Mouse (Mus musculus) liver, embryonic 15.5 days (tissue): ENCODE results near the gene Cdh13. TPM values are rescaled to one million over a fixed set of nuclear protein-coding genes. Genes with fewer than 3 reads are reported as not detected.

Experiments used
- ATAC-seq: fragments of 200-750 bp; cut with Nextera tagmentation; 2 replicates; pipeline ENCODE4 v1.8.0; 2017; ENCODE audit warnings: moderate number of reproducible peaks, mild to moderate bottlenecking, moderate library complexity; ENCODE audit not compliant: insufficient read depth
- H3K27ac ChIP-seq: fragments of 300-500 bp; sonication (generic); replicated peaks from 2 replicates; pipeline ENCODE4 v1.5.1; 2015; ENCODE audit warnings: mild to moderate bottlenecking, inconsistent platforms
- H3K27me3 ChIP-seq: fragments of 300-500 bp; sonication (generic); 2 replicates; pipeline ENCODE4 v1.6.1; 2015; ENCODE audit warnings: mild to moderate bottlenecking, inconsistent platforms
- H3K36me3 ChIP-seq: fragments of 300-500 bp; sonication (generic); replicated peaks from 2 replicates; pipeline ENCODE4 v1.6.1; 2015; ENCODE audit warnings: moderate library complexity, mild to moderate bottlenecking, inconsistent platforms
- H3K4me1 ChIP-seq: fragments of 300-500 bp; sonication (generic); replicated peaks from 2 replicates; pipeline ENCODE4 v1.6.1; 2015; ENCODE audit warnings: inconsistent platforms
- H3K4me2 ChIP-seq: fragments of 300-500 bp; sonication (generic); 2 replicates; pipeline ENCODE4 v1.6.1; 2015; ENCODE audit warnings: moderate library complexity, mild to moderate bottlenecking, inconsistent platforms
- H3K4me3 ChIP-seq: fragments of 300-500 bp; sonication (generic); replicated peaks from 2 replicates; pipeline ENCODE4 v1.5.1; 2015; ENCODE audit warnings: mild to moderate bottlenecking, inconsistent platforms
- H3K9ac ChIP-seq: fragments of 300-500 bp; sonication (generic); 2 replicates; pipeline ENCODE4 v1.6.1; 2015; ENCODE audit warnings: moderate library complexity, mild to moderate bottlenecking, inconsistent platforms
- H3K9me3 ChIP-seq: fragments of 300-500 bp; sonication (generic); replicated peaks from 2 replicates; pipeline ENCODE4 v1.6.1; 2016; ENCODE audit warnings: inconsistent platforms
- WGBS: fragments of 180-500 bp; shearing (Covaris S2); methylation state at CpG from one replicate; pipeline ENCODE4 v1.1.7; 2015; ENCODE audit warnings: mixed read lengths; ENCODE audit not compliant: insufficient replicate concordance; 5-methylcytosine and 5-hydroxymethylcytosine counted together
- polyA plus RNA-seq: library from polyadenylated mRNA; unstranded; fragments of >200 nt; fragmentation: Nextera tagmentation; extraction: Ambion mirVana; gene quantifications from 2 replicates; pipeline ENCODE4 v1.2.1, GENCODE M21; 2015

The Cdh13 gene
- polyA plus RNA-seq, 1 experiment from 2014 or later = 0.56 TPM

DNA sequence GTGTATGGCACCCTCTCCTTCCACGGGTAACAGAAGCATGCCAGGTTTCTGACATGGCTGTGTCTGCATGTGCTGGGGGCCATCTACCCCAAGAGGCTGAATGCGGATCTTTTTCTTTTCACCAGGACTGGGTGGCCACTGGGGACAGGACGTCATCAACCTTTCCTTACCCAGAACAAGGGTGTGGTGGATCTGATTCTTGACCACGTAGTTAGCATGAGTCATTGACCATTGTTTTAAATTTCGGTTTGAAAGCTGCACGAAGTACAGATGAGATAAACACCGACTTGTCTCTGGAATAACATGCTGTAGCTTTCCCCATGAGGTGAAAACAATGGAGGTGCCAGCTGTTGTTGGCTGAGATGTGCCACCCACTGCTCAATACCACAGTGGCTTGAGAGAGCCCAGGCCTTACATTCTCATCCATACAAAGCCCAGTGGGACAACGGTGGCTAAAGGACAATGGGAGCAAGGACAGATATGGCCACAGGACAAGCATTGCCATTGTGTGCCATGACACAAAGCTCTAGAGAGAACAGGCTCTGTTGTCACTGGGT lies 161.2 kb downstream of the Cdh13 start:
- no peaks in the 10 kb centered on the region for H3K27me3 ChIP-seq
- H3K36me3 ChIP-seq = no peaks in the 10 kb centered on the region
- 0 out of 2 replicates have a peak, but pooled peaks cover 4% of the 10 kb centered on the region for H3K9me3 ChIP-seq
- no peak overlapping the region for H3K27ac ChIP-seq
- no peak overlapping the region for H3K9ac ChIP-seq
- H3K4me2 ChIP-seq = no peak overlapping the region
- H3K4me1 ChIP-seq = no peaks in the 10 kb centered on the region
- ATAC-seq = no peak
- WGBS = 38% methylated on average over 8 of the region's 8 CpGs
- no peak overlapping the region for H3K4me3 ChIP-seq

DNA sequence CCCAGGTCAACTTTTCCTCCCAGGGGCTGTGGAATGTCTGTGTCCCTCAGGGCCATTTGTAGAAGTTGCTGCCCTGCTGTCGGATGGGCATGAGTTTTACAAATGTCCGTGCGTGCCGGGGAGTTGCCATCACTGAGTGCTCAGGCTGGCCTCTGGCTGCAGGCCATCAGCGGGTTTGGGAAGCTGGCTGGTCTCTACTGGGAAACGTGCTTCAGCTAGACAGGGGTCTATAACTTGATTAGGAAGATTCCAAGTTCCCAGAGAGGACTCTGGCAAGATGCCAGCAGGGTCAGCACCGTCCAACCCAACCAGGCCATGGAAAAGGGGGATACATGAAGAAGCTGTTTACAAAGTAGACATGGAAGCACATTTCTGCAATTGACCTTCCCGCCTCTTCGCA lies 163.0 kb downstream of the Cdh13 start:
- 74% methylated on average over 9 of the region's 9 CpGs for WGBS
- peaks cover 4% of the 10 kb centered on the region; the same call in 1 of the 2 replicates for H3K9me3 ChIP-seq
- no peak overlapping the region for H3K4me2 ChIP-seq
- H3K4me3 ChIP-seq = no peak overlapping the region
- H3K27ac ChIP-seq = no peak overlapping the region
- H3K36me3 ChIP-seq = no peaks in the 10 kb centered on the region
- H3K27me3 ChIP-seq = no peaks in the 10 kb centered on the region
- no peaks in the 10 kb centered on the region for H3K4me1 ChIP-seq
- no peak overlapping the region for H3K9ac ChIP-seq
- no peak for ATAC-seq

DNA sequence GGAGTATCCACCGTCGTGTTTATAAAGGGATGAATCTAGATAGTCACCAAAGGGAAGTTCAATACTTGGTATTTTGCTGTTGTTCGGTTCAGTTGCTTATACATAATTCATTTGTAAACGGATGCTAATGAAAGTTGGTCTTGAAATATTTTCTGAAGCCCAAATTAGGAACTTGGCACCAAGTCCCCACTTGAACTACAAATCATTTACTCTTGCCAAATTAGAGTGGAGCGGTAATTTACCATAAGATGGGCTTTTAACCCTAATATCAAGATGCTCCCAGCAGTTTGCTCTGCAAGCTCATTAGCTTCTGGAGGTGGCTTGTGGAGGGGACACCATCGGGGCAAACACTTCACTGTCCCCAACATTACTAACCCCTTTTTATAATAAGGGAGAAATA lies 164.5 kb downstream of the Cdh13 start:
- Histone ChIP-seq H3K4me1 (no peaks in the 10 kb centered on the region), H3K9me3 (no peaks in the 10 kb centered on the region; the same call in 1 of the 2 replicates), H3K9ac (no peak overlapping the region), H3K27me3 (no peaks in the 10 kb centered on the region), H3K4me2 (no peak overlapping the region), H3K36me3 (no peaks in the 10 kb centered on the region), H3K27ac (no peak overlapping the region), H3K4me3 (no peak overlapping the region)
- ATAC-seq = no peak
- WGBS = 67% methylated on average over 6 of the region's 6 CpGs

DNA sequence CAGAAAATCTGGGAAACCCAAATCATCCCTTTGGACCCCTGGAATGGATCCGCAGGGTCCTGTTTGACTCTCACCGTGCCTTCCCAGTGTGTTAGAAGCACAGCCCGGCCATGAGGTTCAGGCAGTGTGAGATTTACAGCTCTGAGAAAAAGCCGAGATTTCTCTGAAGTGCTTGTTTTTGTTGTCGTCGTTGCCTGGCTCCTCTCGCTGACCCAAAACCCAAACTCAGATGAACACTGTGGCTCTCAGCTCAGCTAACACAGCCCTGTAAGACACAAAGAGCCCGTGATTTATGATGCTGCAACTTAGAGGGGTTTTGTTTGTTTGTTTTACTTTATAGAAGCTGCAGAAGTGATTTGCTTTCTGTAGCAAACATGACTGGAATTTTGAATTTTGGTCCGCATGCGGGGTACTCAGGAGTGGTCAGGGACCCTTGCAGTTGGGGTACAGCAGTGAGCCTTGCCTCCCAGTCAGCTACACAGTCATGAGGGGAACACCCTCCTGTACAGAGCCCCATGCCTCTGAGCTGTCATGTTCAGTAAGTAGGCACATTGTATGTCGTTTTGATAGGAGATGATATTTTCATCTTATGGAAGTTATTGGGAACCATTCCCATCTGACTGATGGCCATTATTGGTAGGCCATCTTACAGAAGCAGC lies 169.0 kb downstream of the Cdh13 start:
- Histone ChIP-seq H3K4me3 (no peak overlapping the region), H3K4me1 (no peaks in the 10 kb centered on the region), H3K36me3 (no peaks in the 10 kb centered on the region), H3K9me3 (no peaks in the 10 kb centered on the region; the same call in 1 of the 2 replicates), H3K4me2 (no peak overlapping the region), H3K9ac (no peak overlapping the region), H3K27me3 (no peaks in the 10 kb centered on the region), H3K27ac (no peak overlapping the region)
- ATAC-seq = no peak
- WGBS = 53% methylated on average over 11 of the region's 11 CpGs

DNA sequence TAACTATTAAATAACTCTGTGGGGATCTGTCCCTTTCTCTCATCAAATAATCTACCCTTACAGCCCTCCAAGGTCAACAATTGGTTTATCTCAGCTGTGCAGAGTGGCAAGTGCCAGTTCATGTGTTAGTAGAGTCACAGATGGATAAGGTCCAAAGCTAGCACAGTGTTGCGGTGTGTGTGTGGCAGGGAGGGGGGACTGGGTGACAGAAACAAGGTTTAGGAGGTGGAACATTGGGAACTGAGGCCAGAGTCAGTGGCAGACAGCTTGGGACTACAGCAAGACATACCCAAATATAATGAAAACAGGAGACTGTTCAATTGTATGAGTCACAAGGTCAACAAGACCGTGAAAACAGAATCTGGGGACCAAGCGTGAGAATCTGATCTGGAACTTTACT lies 171.7 kb downstream of the Cdh13 start:
- no peak overlapping the region for H3K4me2 ChIP-seq
- 66% methylated on average over 3 of the region's 3 CpGs for WGBS
- ATAC-seq = no peak

DNA sequence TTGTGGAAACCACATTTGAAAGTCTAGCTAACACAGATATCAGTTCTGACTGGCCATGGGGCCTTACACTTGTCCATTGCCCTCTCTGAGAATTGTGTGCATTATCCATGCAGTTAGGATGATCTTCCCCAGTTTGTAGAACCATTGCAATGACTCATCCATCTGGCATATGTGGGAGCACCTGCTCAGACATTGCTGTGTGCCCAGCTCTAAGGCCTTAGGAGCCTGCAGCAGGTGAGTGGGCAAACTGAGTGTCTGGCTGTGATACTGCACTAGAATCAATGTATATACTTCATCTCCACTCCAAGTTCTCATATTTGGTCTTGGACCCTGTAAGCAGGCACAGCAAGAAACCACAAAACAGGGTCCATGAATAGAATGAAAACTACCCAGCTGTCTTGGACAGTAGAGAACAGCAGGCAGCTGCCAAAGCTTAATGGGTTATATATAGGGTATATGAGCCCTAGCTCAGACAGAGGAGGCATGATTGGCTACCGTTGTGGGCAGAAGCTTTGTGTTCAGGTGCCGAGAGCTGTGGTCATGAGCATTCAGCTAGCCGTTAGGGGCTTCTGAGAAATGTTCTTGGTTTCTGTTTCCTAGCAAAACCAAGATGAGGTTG lies 181.9 kb downstream of the Cdh13 start:
- H3K27me3 ChIP-seq = no peaks in the 10 kb centered on the region
- 55% methylated on average over 3 of the region's 3 CpGs for WGBS
- no peak for ATAC-seq

More for the DNA sequence above, 171.7 kb downstream of the Cdh13 start:
- no peaks in the 10 kb centered on the region; the same call in 1 of the 2 replicates for H3K9me3 ChIP-seq
- no peaks in the 10 kb centered on the region for H3K36me3 ChIP-seq
- no peaks in the 10 kb centered on the region for H3K4me1 ChIP-seq
- no peak overlapping the region for H3K27ac ChIP-seq
- no peak overlapping the region for H3K4me3 ChIP-seq
- H3K27me3 ChIP-seq = no peaks in the 10 kb centered on the region
- no peak overlapping the region for H3K9ac ChIP-seq

GRCm38 (mm10) chr8:118477587-118477986 lies 194.1 kb downstream of the Cdh13 start:
- Histone ChIP-seq H3K9ac (no peak overlapping the region), H3K27ac (no peak overlapping the region), H3K9me3 (no peaks in the 10 kb centered on the region), H3K27me3 (no peaks in the 10 kb centered on the region), H3K36me3 (no peaks in the 10 kb centered on the region), H3K4me1 (no peaks in the 10 kb centered on the region), H3K4me2 (no peak overlapping the region), H3K4me3 (no peak overlapping the region)
- ATAC-seq = no peak
- 76% methylated on average over 9 of the region's 9 CpGs for WGBS

More for the DNA sequence above, 181.9 kb downstream of the Cdh13 start:
- H3K9ac ChIP-seq = no peak overlapping the region
- no peak overlapping the region for H3K4me3 ChIP-seq
- H3K36me3 ChIP-seq = no peaks in the 10 kb centered on the region
- H3K4me1 ChIP-seq = no peaks in the 10 kb centered on the region
- H3K4me2 ChIP-seq = no peak overlapping the region
- no peaks in the 10 kb centered on the region for H3K9me3 ChIP-seq
- H3K27ac ChIP-seq = no peak overlapping the region

DNA sequence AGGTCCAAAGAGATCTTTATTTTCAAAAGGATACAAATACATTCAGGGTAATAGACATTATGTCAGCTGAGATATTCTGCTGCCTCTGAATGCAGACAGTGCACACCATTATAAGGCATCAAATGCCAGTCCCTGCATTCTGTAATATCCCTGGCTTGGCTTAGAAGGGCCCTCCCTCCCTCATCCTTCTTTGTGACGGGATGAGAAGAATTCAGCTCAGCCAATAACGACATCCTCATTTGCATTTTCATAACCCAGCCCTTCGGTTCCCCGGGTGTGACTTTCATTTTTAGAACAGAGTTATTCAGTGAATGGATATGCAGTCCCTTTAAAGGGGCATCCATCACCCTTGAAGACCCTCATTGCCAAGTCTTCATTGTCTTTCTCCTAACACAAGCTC lies 205.2 kb downstream of the Cdh13 start:
- no peak overlapping the region for H3K27ac ChIP-seq
- no peak overlapping the region for H3K9ac ChIP-seq
- no peak overlapping the region for H3K4me2 ChIP-seq
- no peaks in the 10 kb centered on the region for H3K4me1 ChIP-seq
- no peaks in the 10 kb centered on the region for H3K36me3 ChIP-seq
- H3K4me3 ChIP-seq = no peak overlapping the region
- ATAC-seq = no peak
- WGBS = 51% methylated on average over 4 of the region's 4 CpGs
- H3K9me3 ChIP-seq = no peaks in the 10 kb centered on the region
- H3K27me3 ChIP-seq = no peaks in the 10 kb centered on the region

DNA sequence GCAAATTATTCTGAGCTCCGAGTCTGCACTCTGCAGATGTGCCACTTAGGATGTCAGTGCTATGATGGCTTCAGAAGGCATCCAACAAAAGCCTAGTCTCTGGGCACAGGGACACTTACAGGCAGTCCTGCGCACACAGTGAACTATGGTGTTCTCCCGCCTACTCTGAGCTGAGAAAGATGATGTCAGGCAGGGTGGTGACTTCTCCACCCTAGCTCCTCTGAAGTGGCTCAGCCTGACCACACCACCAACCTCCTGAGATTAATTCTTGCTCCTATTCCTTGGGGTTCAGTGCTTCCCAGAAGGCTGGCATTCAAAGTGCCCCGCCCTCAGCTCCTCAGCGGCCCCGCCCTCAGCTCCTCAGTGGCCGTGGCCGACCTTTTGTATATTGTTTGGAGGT lies 219.0 kb downstream of the Cdh13 start:
- Histone ChIP-seq H3K36me3 (no peaks in the 10 kb centered on the region), H3K27ac (no peak overlapping the region), H3K4me1 (no peaks in the 10 kb centered on the region), H3K4me3 (no peak overlapping the region), H3K9ac (no peak overlapping the region), H3K27me3 (no peaks in the 10 kb centered on the region), H3K9me3 (no peaks in the 10 kb centered on the region; the same call in 1 of the 2 replicates), H3K4me2 (no peak overlapping the region)
- no peak for ATAC-seq
- WGBS = 59% methylated on average over 8 of the region's 8 CpGs

- Histone ChIP-seq H3K4me1 (no peaks in the 10 kb centered on the region), H3K27ac (no peak overlapping the region), H3K9ac (no peak overlapping the region), H3K9me3 (no peaks in the 10 kb centered on the region), H3K4me2 (no peak overlapping the region), H3K4me3 (no peak overlapping the region), H3K36me3 (no peaks in the 10 kb centered on the region), H3K27me3 (no peaks in the 10 kb centered on the region)
- no peak for ATAC-seq
- WGBS = 76% methylated on average over 5 of the region's 5 CpGs
Measured at GRCm38 (mm10) chr8:118509426-118509825, 225.9 kb downstream of the Cdh13 start.

DNA sequence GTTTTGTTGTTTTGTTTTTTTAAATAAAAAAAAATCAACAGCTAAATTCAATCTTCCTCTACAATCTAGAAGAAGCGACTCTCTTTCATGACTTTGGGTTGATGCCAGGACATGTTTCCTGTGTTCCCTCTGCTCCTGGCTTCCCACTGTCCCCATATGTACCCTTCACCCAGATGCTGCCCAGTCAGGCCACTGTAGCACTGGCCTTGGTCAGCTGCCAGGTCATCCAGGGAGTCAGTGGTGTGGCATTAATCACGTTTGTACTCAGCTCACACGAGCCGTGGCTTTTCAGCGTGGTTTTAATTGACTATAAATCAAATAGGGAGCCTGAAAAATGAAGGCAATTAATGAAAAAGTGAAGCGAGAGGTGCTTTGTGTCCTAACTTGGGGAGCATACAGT lies 229.7 kb downstream of the Cdh13 start:
- Histone ChIP-seq H3K9ac (no peak overlapping the region), H3K4me1 (no peaks in the 10 kb centered on the region), H3K9me3 (no peaks in the 10 kb centered on the region), H3K27ac (no peak overlapping the region), H3K4me3 (no peak overlapping the region), H3K27me3 (no peaks in the 10 kb centered on the region), H3K4me2 (no peak overlapping the region), H3K36me3 (no peaks in the 10 kb centered on the region)
- ATAC-seq = no peak
- 53% methylated on average over 6 of the region's 6 CpGs for WGBS
